Mouse (Mus musculus): ENCODE results near the gene 4930550C14Rik.

GRCm38 (mm10) chr9:53404753-53405722 is 2.9 kb downstream of the 4930550C14Rik start:
- TF ChIP-seq GATA1 (IDR thresholded peaks at IDR 0.05; ENCODE audit: borderline replicate concordance, low read length), result no peak
- TF ChIP-seq FLI1 (IDR thresholded peaks at IDR 0.05; ENCODE audit: low read length), result no peak

Data from megakaryocyte, embryonic 14.5 days (primary cell).